Mouse (Mus musculus): ENCODE data around the gene Metap1. TPM values are rescaled to one million over a fixed set of nuclear protein-coding genes. Genes with fewer than 3 reads are reported as not detected.

Gene Metap1
- polyA plus RNA-seq, 1 experiment from 2014 or later = 60.3 TPM

DNA sequence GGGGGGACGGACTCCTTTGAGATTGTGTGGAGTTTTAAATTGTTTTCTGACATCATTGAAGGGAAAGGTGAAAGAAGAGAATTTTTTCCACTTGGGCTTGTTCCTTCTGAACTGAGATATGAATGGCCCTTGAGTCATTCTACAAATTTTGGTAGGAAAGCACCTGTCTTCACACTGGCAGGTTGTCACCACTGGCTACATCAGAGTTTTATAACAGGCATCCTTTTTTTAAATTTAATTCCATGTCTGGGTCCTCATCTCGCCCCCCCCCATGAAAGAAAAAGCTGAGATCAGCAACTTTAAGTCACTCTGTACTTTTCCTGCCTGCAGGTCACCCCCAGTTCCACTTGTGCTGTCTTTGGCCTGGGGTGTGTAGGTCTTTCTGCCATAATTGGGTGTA is 65.7 kb downstream of the Metap1 start:
- no peak for ATAC-seq (ENCODE audit: low FRiP score, low TSS enrichment)
- no peaks in the 10 kb centered on the region for H3K36me3 ChIP-seq (ENCODE audit: control insufficient read depth, insufficient read depth, low read length)
- no peak overlapping the region for H3K4me3 ChIP-seq (replicated peaks; ENCODE audit: low read depth, low read length)
- H3K27me3 ChIP-seq (ENCODE audit: control insufficient read depth, insufficient read depth, low read length) = no peaks in the 10 kb centered on the region
- no peak for DNase-seq
- no peak overlapping the region for H3K4me2 ChIP-seq (ENCODE audit: low read length)
- H3K9me3 ChIP-seq (ENCODE audit: control insufficient read depth, low read length) = no peaks in the 10 kb centered on the region
- no peak overlapping the region for H3K9ac ChIP-seq (replicated peaks; ENCODE audit: low read length)
- H3K4me1 ChIP-seq (ENCODE audit: control insufficient read depth, insufficient read depth, low read length) = no peaks in the 10 kb centered on the region
- WGBS = 68% methylated on average over 2 of the region's 2 CpGs
- no peak overlapping the region for H3K27ac ChIP-seq (replicated peaks; ENCODE audit: low read depth, low read length)

DNA sequence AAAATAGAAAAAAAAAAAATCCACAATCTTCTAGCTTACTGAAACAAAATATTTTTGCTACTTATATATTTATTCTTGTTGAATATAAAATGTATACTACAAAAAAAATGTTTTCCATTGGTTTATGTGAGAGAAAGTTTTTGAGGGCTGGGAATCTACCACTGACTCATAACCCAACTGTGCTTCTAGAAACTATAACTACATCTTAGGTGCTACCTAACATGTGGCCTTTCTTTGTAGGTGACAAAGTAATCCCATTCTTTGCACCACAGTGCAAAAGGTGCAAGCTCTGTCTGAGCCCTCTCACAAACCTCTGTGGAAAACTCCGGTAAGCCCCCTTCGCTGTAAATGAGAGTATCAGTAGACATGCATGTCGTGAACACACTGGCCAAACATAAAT is 68.9 kb downstream of the Metap1 start:
- H3K27me3 ChIP-seq (ENCODE audit: control insufficient read depth, insufficient read depth, low read length) = no peaks in the 10 kb centered on the region
- H3K4me2 ChIP-seq (ENCODE audit: low read length) = no peak overlapping the region
- no peak overlapping the region for H3K4me3 ChIP-seq (replicated peaks; ENCODE audit: low read depth, low read length)
- WGBS = 94% methylated on average over 3 of the region's 3 CpGs
- H3K27ac ChIP-seq (replicated peaks; ENCODE audit: low read depth, low read length) = no peak overlapping the region
- no peaks in the 10 kb centered on the region for H3K4me1 ChIP-seq (ENCODE audit: control insufficient read depth, insufficient read depth, low read length)
- no peaks in the 10 kb centered on the region for H3K36me3 ChIP-seq (ENCODE audit: control insufficient read depth, insufficient read depth, low read length)
- DNase-seq (no peak), ATAC-seq (ENCODE audit: low FRiP score, low TSS enrichment) (no peak)
- no peak overlapping the region for H3K9ac ChIP-seq (replicated peaks; ENCODE audit: low read length)
- no peaks in the 10 kb centered on the region for H3K9me3 ChIP-seq (ENCODE audit: control insufficient read depth, low read length)

DNA sequence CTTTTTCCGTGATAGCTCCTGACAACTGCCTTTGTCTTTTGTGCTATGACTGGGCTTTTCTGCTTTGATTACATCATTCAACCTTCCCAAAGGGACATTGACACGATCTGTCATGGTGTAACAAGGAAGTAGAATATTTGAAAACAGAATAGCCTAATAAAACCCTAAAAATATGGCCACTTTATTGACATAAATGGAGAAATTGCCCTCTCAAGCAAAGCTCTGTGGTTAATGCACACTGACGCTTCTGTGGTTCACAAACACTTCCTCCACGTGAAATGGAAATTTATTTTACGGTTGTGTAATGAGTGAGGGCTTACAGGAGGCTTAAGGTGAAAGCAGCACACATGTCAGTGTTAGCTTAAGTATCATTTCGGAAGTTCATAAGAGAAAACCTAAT is 69.9 kb downstream of the Metap1 start:
- 77% methylated on average over 6 of the region's 6 CpGs for WGBS
- no peak overlapping the region for H3K9ac ChIP-seq (replicated peaks; ENCODE audit: low read length)
- DNase-seq (no peak), ATAC-seq (ENCODE audit: low FRiP score, low TSS enrichment) (no peak)
- H3K27ac ChIP-seq (replicated peaks; ENCODE audit: low read depth, low read length) = no peak overlapping the region
- no peaks in the 10 kb centered on the region for H3K36me3 ChIP-seq (ENCODE audit: control insufficient read depth, insufficient read depth, low read length)
- no peaks in the 10 kb centered on the region for H3K27me3 ChIP-seq (ENCODE audit: control insufficient read depth, insufficient read depth, low read length)
- no peaks in the 10 kb centered on the region for H3K9me3 ChIP-seq (ENCODE audit: control insufficient read depth, low read length)
- no peaks in the 10 kb centered on the region for H3K4me1 ChIP-seq (ENCODE audit: control insufficient read depth, insufficient read depth, low read length)
- no peak overlapping the region for H3K4me3 ChIP-seq (replicated peaks; ENCODE audit: low read depth, low read length)
- no peak overlapping the region for H3K4me2 ChIP-seq (ENCODE audit: low read length)

DNA sequence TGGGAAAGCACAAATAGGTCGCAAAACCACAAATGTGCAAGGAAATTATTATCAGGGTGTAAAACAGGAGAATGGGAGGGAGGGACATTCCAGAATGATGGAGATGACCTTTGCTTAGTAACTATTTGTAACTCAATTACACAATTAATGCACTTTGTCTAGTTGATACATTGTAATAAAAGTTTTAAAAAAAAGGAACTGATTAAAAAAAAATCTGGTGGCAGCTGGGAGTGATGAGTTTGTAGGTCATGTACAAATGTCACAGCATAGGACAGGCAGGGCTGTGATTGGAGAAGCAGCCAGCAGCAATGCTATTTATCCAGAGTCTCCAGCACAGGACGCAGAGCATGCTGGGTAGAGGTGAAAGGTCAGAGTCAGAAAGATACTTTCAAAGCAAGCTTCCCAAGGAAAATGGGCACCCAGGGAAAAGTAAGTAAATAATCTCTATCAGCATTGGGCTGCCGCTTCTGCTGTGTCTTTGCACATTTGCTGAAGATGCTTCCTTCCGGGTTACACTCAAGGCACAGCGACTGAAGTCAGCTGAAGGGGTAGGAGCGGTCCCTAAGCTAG is 74.1 kb downstream of the Metap1 start, which contains the start of gene Adh4:
Gene Adh4 (plus strand): TSS at position 346 of the 570 bp plus-strand sequence.
- Histone ChIP-seq H3K27me3 (ENCODE audit: control insufficient read depth, insufficient read depth, low read length) (no peaks in the 10 kb centered on the region), H3K36me3 (ENCODE audit: control insufficient read depth, insufficient read depth, low read length) (no peaks in the 10 kb centered on the region), H3K4me3 (replicated peaks; ENCODE audit: low read depth, low read length) (no peak within 1 kb of the TSS), H3K9ac (replicated peaks; ENCODE audit: low read length) (no peak within 1 kb of the TSS), H3K4me2 (ENCODE audit: low read length) (no peak within 1 kb of the TSS), H3K27ac (replicated peaks; ENCODE audit: low read depth, low read length) (no peak within 1 kb of the TSS), H3K4me1 (ENCODE audit: control insufficient read depth, insufficient read depth, low read length) (no peaks in the 10 kb centered on the region), H3K9me3 (ENCODE audit: control insufficient read depth, low read length) (no peaks in the 10 kb centered on the region)
- no peak for ATAC-seq (ENCODE audit: low FRiP score, low TSS enrichment)
- DNase-seq = no peak
- WGBS = 81% methylated on average over 6 of the region's 6 CpGs

DNA sequence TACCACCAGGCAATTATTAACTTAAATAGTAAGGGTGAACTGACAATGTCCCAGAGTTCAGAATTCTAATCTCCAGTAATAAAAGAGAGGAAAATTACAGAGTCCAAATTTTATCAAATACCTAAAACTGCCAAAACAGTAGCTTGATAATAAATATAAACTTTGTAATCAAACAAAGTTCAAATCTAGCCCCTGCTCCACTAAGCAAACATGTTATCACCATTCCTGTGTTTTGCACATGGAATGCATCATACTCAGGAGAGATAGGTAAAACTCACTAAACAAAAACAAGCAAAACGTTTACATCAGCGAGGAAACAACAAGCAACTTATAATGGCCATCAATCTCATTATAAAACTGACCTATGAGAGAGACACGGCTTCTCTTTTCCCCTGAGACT is 79.1 kb downstream of the Metap1 start:
- WGBS = 74% methylated on average over 3 of the region's 3 CpGs
- Histone ChIP-seq H3K4me3 (replicated peaks; ENCODE audit: low read depth, low read length) (no peak overlapping the region), H3K9me3 (ENCODE audit: control insufficient read depth, low read length) (no peaks in the 10 kb centered on the region), H3K4me1 (ENCODE audit: control insufficient read depth, insufficient read depth, low read length) (no peaks in the 10 kb centered on the region), H3K4me2 (ENCODE audit: low read length) (no peak overlapping the region), H3K27ac (replicated peaks; ENCODE audit: low read depth, low read length) (no peak overlapping the region), H3K36me3 (ENCODE audit: control insufficient read depth, insufficient read depth, low read length) (no peaks in the 10 kb centered on the region), H3K27me3 (ENCODE audit: control insufficient read depth, insufficient read depth, low read length) (no peaks in the 10 kb centered on the region), H3K9ac (replicated peaks; ENCODE audit: low read length) (no peak overlapping the region)
- DNase-seq = no peak
- no peak for ATAC-seq (ENCODE audit: low FRiP score, low TSS enrichment)

DNA sequence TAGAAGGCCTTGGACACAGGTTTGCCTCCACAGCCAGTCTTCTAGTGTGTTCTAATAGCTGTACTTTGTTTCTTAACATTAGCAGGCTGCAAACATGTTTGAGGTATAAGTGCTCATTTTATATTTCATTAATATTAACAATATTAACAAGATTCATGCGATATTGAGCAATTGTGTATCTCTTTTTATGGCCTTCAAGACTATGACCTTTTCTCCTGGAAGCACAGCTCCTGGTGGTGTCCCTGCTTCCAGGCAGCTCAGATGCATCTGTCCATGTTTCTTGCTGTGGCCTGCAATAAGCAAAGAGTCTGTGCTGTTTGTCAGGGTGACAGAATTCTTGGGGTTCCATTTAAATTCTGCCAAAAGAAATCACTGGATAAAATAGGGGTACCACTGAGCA is 79.7 kb downstream of the Metap1 start:
- no peaks in the 10 kb centered on the region for H3K27me3 ChIP-seq (ENCODE audit: control insufficient read depth, insufficient read depth, low read length)
- ATAC-seq (ENCODE audit: low FRiP score, low TSS enrichment) (no peak), DNase-seq (no peak)
- H3K9me3 ChIP-seq (ENCODE audit: control insufficient read depth, low read length) = no peaks in the 10 kb centered on the region
- no peak overlapping the region for H3K4me2 ChIP-seq (ENCODE audit: low read length)
- no peaks in the 10 kb centered on the region for H3K36me3 ChIP-seq (ENCODE audit: control insufficient read depth, insufficient read depth, low read length)
- no peak overlapping the region for H3K4me3 ChIP-seq (replicated peaks; ENCODE audit: low read depth, low read length)
- no peak overlapping the region for H3K9ac ChIP-seq (replicated peaks; ENCODE audit: low read length)
- H3K4me1 ChIP-seq (ENCODE audit: control insufficient read depth, insufficient read depth, low read length) = no peaks in the 10 kb centered on the region
- no peak overlapping the region for H3K27ac ChIP-seq (replicated peaks; ENCODE audit: low read depth, low read length)
- WGBS = 90% methylated on average over 1 of the region's 1 CpGs

MicroRNA genes within 50 kb of the gene (microRNA counts, 519-probe panel; counts per million panel counts)
- not detected for microRNA mmu-miR-1956

Small RNAs within 50 kb of the gene (microRNA-seq; reads per million reads assigned to microRNA genes)
- not detected for gene Mir1956

Other genes starting within 250 kb of the Metap1 start
- gene Adh1, start 228.5 kb downstream of the Metap1 start, polyA plus RNA-seq (2014; fragmentation: Nextera tagmentation; extraction: Ambion mirVana) = 0.32 and 0.51 TPM in 2 replicates
- gene Adh6a, start 176.2 kb downstream of the Metap1 start, polyA plus RNA-seq (2014; fragmentation: Nextera tagmentation; extraction: Ambion mirVana) = not detected in 2 replicates
- gene Adh6b, start 147.7 kb downstream of the Metap1 start, polyA plus RNA-seq (2014; fragmentation: Nextera tagmentation; extraction: Ambion mirVana) = 0.12 TPM in 1 of 2 replicates, not detected in the other
- not detected in 2 replicates for gene Adh4, start 74.0 kb downstream of the Metap1 start, polyA plus RNA-seq (2014; fragmentation: Nextera tagmentation; extraction: Ambion mirVana)
- gene Adh5, start 46.4 kb downstream of the Metap1 start, polyA plus RNA-seq (2014; fragmentation: Nextera tagmentation; extraction: Ambion mirVana) = 220 and 238 TPM in 2 replicates
- gene Eif4e, start 36.7 kb upstream of the Metap1 start, polyA plus RNA-seq (2014; fragmentation: Nextera tagmentation; extraction: Ambion mirVana) = 335 and 356 TPM in 2 replicates